Mouse (Mus musculus) kidney, embryonic 15.5 days (tissue): ENCODE data around the gene Dnajb11. TPM values are rescaled to one million over a fixed set of nuclear protein-coding genes. Genes with fewer than 3 reads are reported as not detected.

Experiments used
- ATAC-seq: fragments of 200-750 bp; cut with Nextera tagmentation; replicated peaks from 2 replicates; pipeline ENCODE4 v1.8.0; 2017; ENCODE audit warnings: moderate TSS enrichment; ENCODE audit not compliant: low FRiP score
- H3K27ac ChIP-seq: fragments of 300-500 bp; sonication (generic); 2 replicates; pipeline ENCODE4 v1.5.1; 2015; ENCODE audit warnings: mild to moderate bottlenecking, inconsistent platforms
- H3K27me3 ChIP-seq: fragments of 300-500 bp; sonication (generic); 2 replicates; pipeline ENCODE4 v1.6.1; 2015; ENCODE audit warnings: inconsistent platforms
- H3K36me3 ChIP-seq: fragments of 300-500 bp; sonication (generic); 2 replicates; pipeline ENCODE4 v1.6.1; 2015; ENCODE audit warnings: inconsistent platforms
- H3K4me1 ChIP-seq: fragments of 300-500 bp; sonication (generic); 2 replicates; pipeline ENCODE4 v1.6.1; 2015; ENCODE audit warnings: inconsistent platforms
- H3K4me2 ChIP-seq: fragments of 300-500 bp; sonication (generic); 2 replicates; pipeline ENCODE4 v1.6.1; 2015; ENCODE audit warnings: moderate library complexity, mild to moderate bottlenecking, inconsistent platforms
- H3K4me3 ChIP-seq: fragments of 300-500 bp; sonication (generic); replicated peaks from 2 replicates; pipeline ENCODE4 v1.5.1; 2015; ENCODE audit warnings: mild to moderate bottlenecking, inconsistent platforms
- H3K9ac ChIP-seq: fragments of 300-500 bp; sonication (generic); 2 replicates; pipeline ENCODE4 v1.6.1; 2015; ENCODE audit warnings: mild to moderate bottlenecking, inconsistent platforms
- H3K9me3 ChIP-seq: fragments of 300-500 bp; sonication (generic); replicated peaks from 2 replicates; pipeline ENCODE4 v1.6.1; 2016; ENCODE audit warnings: inconsistent platforms
- WGBS: fragments of 180-500 bp; shearing (Covaris S2); methylation state at CpG from one replicate; pipeline ENCODE4 v1.1.7; 2015; ENCODE audit warnings: mixed read lengths; 5-methylcytosine and 5-hydroxymethylcytosine counted together
- polyA plus RNA-seq: library from polyadenylated mRNA; unstranded; fragments of >200 nt; fragmentation: Nextera tagmentation; extraction: Ambion mirVana; gene quantifications from 2 replicates; pipeline ENCODE4 v1.2.1, GENCODE M21; 2015

Dnajb11 gene
- polyA plus RNA-seq, 1 experiment from 2014 or later = 118 TPM

GRCm38 (mm10) chr16:22886726-22887125 is 29.1 kb downstream of the Dnajb11 start:
- Histone ChIP-seq H3K4me2 (no peak overlapping the region), H3K4me1 (peaks cover 7% of the 10 kb centered on the region), H3K27me3 (no peaks in the 10 kb centered on the region), H3K9ac (no peak overlapping the region), H3K9me3 (no peaks in the 10 kb centered on the region), H3K4me3 (no peak overlapping the region), H3K36me3 (no peaks in the 10 kb centered on the region), H3K27ac (no peak overlapping the region)
- no peak for ATAC-seq
- whole genome bisulfite sequencing = 78% methylated on average over 3 of the region's 3 CpGs

- Histone ChIP-seq H3K4me3 (no peak overlapping the region), H3K9me3 (no peaks in the 10 kb centered on the region), H3K27me3 (no peaks in the 10 kb centered on the region), H3K36me3 (no peaks in the 10 kb centered on the region), H3K27ac (no peak overlapping the region), H3K4me2 (no peak overlapping the region), H3K4me1 (peaks cover 7% of the 10 kb centered on the region), H3K9ac (no peak overlapping the region)
- ATAC-seq = no peak
- WGBS = 80% methylated on average over 4 of the region's 4 CpGs
Observed at GRCm38 (mm10) chr16:22888835-22889234, 31.2 kb downstream of the Dnajb11 start.

GRCm38 (mm10) chr16:22889716-22890115 is 32.1 kb downstream of the Dnajb11 start:
- H3K4me2 ChIP-seq = no peak overlapping the region
- no peak for ATAC-seq
- peaks cover 7% of the 10 kb centered on the region for H3K4me1 ChIP-seq
- no peaks in the 10 kb centered on the region for H3K36me3 ChIP-seq
- no peak overlapping the region for H3K27ac ChIP-seq
- H3K9me3 ChIP-seq = no peaks in the 10 kb centered on the region
- no peak overlapping the region for H3K4me3 ChIP-seq
- 91% methylated on average over 8 of the region's 8 CpGs for WGBS
- no peaks in the 10 kb centered on the region for H3K27me3 ChIP-seq
- H3K9ac ChIP-seq = no peak overlapping the region

- Histone ChIP-seq H3K4me3 (no peak within 1 kb of the TSS), H3K27ac (no peak within 1 kb of the TSS), H3K4me2 (no peak within 1 kb of the TSS), H3K27me3 (no peaks in the 10 kb centered on the region), H3K9me3 (no peaks in the 10 kb centered on the region), H3K36me3 (no peaks in the 10 kb centered on the region), H3K9ac (no peak within 1 kb of the TSS), H3K4me1 (no peaks in the 10 kb centered on the region)
- 83% methylated on average over 11 of the region's 11 CpGs for WGBS
- ATAC-seq = no peak
Observed at GRCm38 (mm10) chr16:22890683-22891510, 33.3 kb downstream of the Dnajb11 start, which contains the start of gene Ahsg. Gene Ahsg, plus strand, starts transcription at chr16:22891277.

- ATAC-seq = no peak
- Histone ChIP-seq H3K27ac (no peak overlapping the region), H3K4me1 (no peaks in the 10 kb centered on the region), H3K36me3 (no peaks in the 10 kb centered on the region), H3K27me3 (no peaks in the 10 kb centered on the region), H3K4me3 (no peak overlapping the region), H3K4me2 (no peak overlapping the region), H3K9me3 (no peaks in the 10 kb centered on the region), H3K9ac (no peak overlapping the region)
- WGBS = 90% methylated on average over 8 of the region's 8 CpGs
Observed at GRCm38 (mm10) chr16:22891733-22892154, 34.1 kb downstream of the Dnajb11 start.

- Histone ChIP-seq H3K4me2 (no peak overlapping the region), H3K36me3 (no peaks in the 10 kb centered on the region), H3K9ac (no peak overlapping the region), H3K27me3 (no peaks in the 10 kb centered on the region), H3K4me3 (no peak overlapping the region), H3K9me3 (no peaks in the 10 kb centered on the region), H3K4me1 (no peaks in the 10 kb centered on the region), H3K27ac (no peak overlapping the region)
- 0 out of 2 replicates have a peak, but pooled peaks have one; percentile 54 for ATAC-seq
- WGBS = 75% methylated on average over 7 of the region's 8 CpGs
Observed at GRCm38 (mm10) chr16:22894095-22894494, 36.5 kb downstream of the Dnajb11 start.

GRCm38 (mm10) chr16:22896618-22897017 is 39.0 kb downstream of the Dnajb11 start:
- no peaks in the 10 kb centered on the region for H3K27me3 ChIP-seq
- no peak overlapping the region for H3K4me2 ChIP-seq
- H3K9ac ChIP-seq = no peak overlapping the region
- ATAC-seq = no peak
- H3K4me1 ChIP-seq = no peaks in the 10 kb centered on the region
- H3K27ac ChIP-seq = no peak overlapping the region
- no peaks in the 10 kb centered on the region for H3K9me3 ChIP-seq
- no peak overlapping the region for H3K4me3 ChIP-seq
- H3K36me3 ChIP-seq = no peaks in the 10 kb centered on the region
- WGBS = 63% methylated on average over 2 of the region's 2 CpGs

GRCm38 (mm10) chr16:22899346-22899745 is 41.7 kb downstream of the Dnajb11 start:
- H3K27me3 ChIP-seq = no peaks in the 10 kb centered on the region
- H3K9ac ChIP-seq = no peak overlapping the region
- 48% methylated on average over 5 of the region's 5 CpGs for WGBS
- H3K9me3 ChIP-seq = no peaks in the 10 kb centered on the region
- ATAC-seq = no peak
- no peaks in the 10 kb centered on the region for H3K36me3 ChIP-seq
- no peak overlapping the region for H3K27ac ChIP-seq
- H3K4me1 ChIP-seq = no peaks in the 10 kb centered on the region
- H3K4me3 ChIP-seq = no peak overlapping the region
- no peak overlapping the region for H3K4me2 ChIP-seq

GRCm38 (mm10) chr16:22899866-22900570 is 42.4 kb downstream of the Dnajb11 start:
- H3K27me3 ChIP-seq = no peaks in the 10 kb centered on the region
- no peak for ATAC-seq
- no peaks in the 10 kb centered on the region for H3K36me3 ChIP-seq
- no peak overlapping the region for H3K27ac ChIP-seq
- 75% methylated on average over 10 of the region's 10 CpGs for WGBS
- H3K9me3 ChIP-seq = no peaks in the 10 kb centered on the region
- H3K4me1 ChIP-seq = no peaks in the 10 kb centered on the region
- H3K4me3 ChIP-seq = no peak overlapping the region
- no peak overlapping the region for H3K4me2 ChIP-seq
- H3K9ac ChIP-seq = no peak overlapping the region

GRCm38 (mm10) chr16:22901326-22901725 is 43.7 kb downstream of the Dnajb11 start:
- no peaks in the 10 kb centered on the region for H3K27me3 ChIP-seq
- no peaks in the 10 kb centered on the region for H3K4me1 ChIP-seq
- no peak overlapping the region for H3K4me3 ChIP-seq
- H3K9me3 ChIP-seq = no peaks in the 10 kb centered on the region
- H3K36me3 ChIP-seq = no peaks in the 10 kb centered on the region
- no peak overlapping the region for H3K27ac ChIP-seq
- H3K4me2 ChIP-seq = no peak overlapping the region
- no peak for ATAC-seq
- WGBS = 72% methylated on average over 3 of the region's 3 CpGs
- no peak overlapping the region for H3K9ac ChIP-seq

- ATAC-seq = no peak
- H3K27ac ChIP-seq = no peak overlapping the region
- no peaks in the 10 kb centered on the region for H3K4me1 ChIP-seq
- no peak overlapping the region for H3K4me3 ChIP-seq
- H3K36me3 ChIP-seq = no peaks in the 10 kb centered on the region
- no peaks in the 10 kb centered on the region for H3K9me3 ChIP-seq
- no peak overlapping the region for H3K9ac ChIP-seq
- H3K27me3 ChIP-seq = no peaks in the 10 kb centered on the region
- WGBS = 92% methylated on average over 6 of the region's 6 CpGs
- no peak overlapping the region for H3K4me2 ChIP-seq
Observed at GRCm38 (mm10) chr16:22909290-22909689, 51.6 kb downstream of the Dnajb11 start.

GRCm38 (mm10) chr16:22911986-22912385 is 54.3 kb downstream of the Dnajb11 start:
- H3K27ac ChIP-seq = no peak overlapping the region
- no peak overlapping the region for H3K4me2 ChIP-seq
- 91% methylated on average over 3 of the region's 3 CpGs for WGBS
- H3K36me3 ChIP-seq = no peaks in the 10 kb centered on the region
- H3K4me1 ChIP-seq = no peaks in the 10 kb centered on the region
- H3K9me3 ChIP-seq = no peaks in the 10 kb centered on the region; the same call in 1 of the 2 replicates
- no peaks in the 10 kb centered on the region for H3K27me3 ChIP-seq
- no peak for ATAC-seq
- no peak overlapping the region for H3K4me3 ChIP-seq
- no peak overlapping the region for H3K9ac ChIP-seq
